Mouse (Mus musculus) midbrain, embryonic 11.5 days (tissue): ENCODE measurements around the gene Arhgdia. TPM values are rescaled to one million over a fixed set of nuclear protein-coding genes. Genes with fewer than 3 reads are reported as not detected.
A peak's percentile ranks its signal among the peaks of the same experiment; 100 is the strongest.

Experiments
- ATAC-seq: fragments of 200-750 bp; cut with Nextera tagmentation; 2 replicates; pipeline ENCODE4 v1.8.0; 2017; ENCODE audit warnings: moderate TSS enrichment, moderate library complexity; ENCODE audit not compliant: low FRiP score
- DNase-seq: peaks from one replicate; pipeline ENCODE4 v3.0.0; 2015; ENCODE audit warnings: low spot score; ENCODE audit errors: missing footprints
- H3K27ac ChIP-seq: fragments of 300-500 bp; sonication (generic); 2 replicates; pipeline ENCODE4 v1.5.1; 2014; ENCODE audit warnings: low read depth, low read length
- H3K27me3 ChIP-seq: fragments of 300-500 bp; sonication (generic); 2 replicates; pipeline ENCODE4 v1.6.1; 2014; ENCODE audit warnings: mild to moderate bottlenecking, low read length, moderate library complexity, mixed read lengths; ENCODE audit not compliant: control insufficient read depth, insufficient read depth
- H3K36me3 ChIP-seq: fragments of 300-500 bp; sonication (generic); 2 replicates; pipeline ENCODE4 v1.6.1; 2014; ENCODE audit warnings: mild to moderate bottlenecking, low read length, moderate library complexity, mixed read lengths; ENCODE audit not compliant: control insufficient read depth, insufficient read depth
- H3K4me1 ChIP-seq: fragments of 300-500 bp; sonication (generic); 2 replicates; pipeline ENCODE4 v1.6.1; 2014; ENCODE audit warnings: low read length; ENCODE audit not compliant: control insufficient read depth, insufficient read depth
- H3K4me2 ChIP-seq: fragments of 300-500 bp; sonication (generic); 2 replicates; pipeline ENCODE4 v1.6.1; 2014; ENCODE audit warnings: mild to moderate bottlenecking, moderate library complexity
- H3K4me3 ChIP-seq: fragments of 300-500 bp; sonication (generic); 2 replicates; pipeline ENCODE4 v1.5.1; 2014; ENCODE audit warnings: low read depth, low read length
- H3K9ac ChIP-seq: fragments of 300-500 bp; sonication (generic); 2 replicates; pipeline ENCODE4 v1.6.1; 2014; ENCODE audit warnings: low read length
- H3K9me3 ChIP-seq: fragments of 300-500 bp; sonication (generic); 2 replicates; pipeline ENCODE4 v1.6.1; 2016; ENCODE audit warnings: low read length; ENCODE audit not compliant: control insufficient read depth
- WGBS: fragments of 180-500 bp; shearing (Covaris S2); extraction: QIAGEN DNeasy Blood & Tissue Kit; methylation state at CpG from one replicate; pipeline ENCODE4 v1.1.7; 2014; 5-methylcytosine and 5-hydroxymethylcytosine counted together
- polyA plus RNA-seq: library from polyadenylated mRNA; unstranded; fragments of >200 nt; fragmentation: Nextera tagmentation; extraction: Ambion mirVana; gene quantifications from 2 replicates; pipeline ENCODE4 v1.2.1, GENCODE M21; 2014

The Arhgdia gene
- 521 and 583 TPM in 2 replicates for polyA plus RNA-seq

- peak; percentile 99 for DNase-seq
- Histone ChIP-seq H3K27me3 (no peaks in the 10 kb centered on the region), H3K27ac (peak within 1 kb of the TSS; percentile 91), H3K36me3 (peaks cover 31% of the 10 kb centered on the region), H3K9ac (peak within 1 kb of the TSS; percentile 96), H3K4me3 (peak within 1 kb of the TSS; percentile 100), H3K9me3 (no peaks in the 10 kb centered on the region; the same call in 1 of the 2 replicates), H3K4me2 (peak within 1 kb of the TSS; percentile 96), H3K4me1 (peaks cover 22% of the 10 kb centered on the region)
- ATAC-seq: peak; percentile 67
- WGBS: 5% methylated on average over 62 of the region's 75 CpGs
Measured at GRCm38 (mm10) chr11:120581490-120582267, at the start of gene Arhgdia. Arhgdia (minus strand) TSS chr11:120581624.

GRCm38 (mm10) chr11:120630401-120630871, 49.0 kb upstream of the Arhgdia start:
- H3K4me3 ChIP-seq: no peak overlapping the region
- H3K4me1 ChIP-seq: peaks cover 24% of the 10 kb centered on the region
- H3K9ac ChIP-seq: peak overlapping the region; percentile 33
- ATAC-seq (no peak), DNase-seq (peak; percentile 79)
- WGBS: 18% methylated on average over 5 of the region's 5 CpGs
- peak overlapping the region; percentile 4; the same call in 1 of the 2 replicates for H3K4me2 ChIP-seq
- H3K27me3 ChIP-seq: no peaks in the 10 kb centered on the region
- no peak overlapping the region; the same call in 1 of the 2 replicates for H3K27ac ChIP-seq
- peaks cover 7% of the 10 kb centered on the region; the same call in 1 of the 2 replicates for H3K36me3 ChIP-seq
- no peaks in the 10 kb centered on the region for H3K9me3 ChIP-seq

GRCm38 (mm10) chr11:120629911-120630310, 48.5 kb upstream of the Arhgdia start:
- peaks cover 28% of the 10 kb centered on the region for H3K4me1 ChIP-seq
- peak; percentile 80 for DNase-seq
- H3K27me3 ChIP-seq: no peaks in the 10 kb centered on the region
- peak overlapping the region; percentile 33 for H3K9ac ChIP-seq
- WGBS: 34% methylated on average over 7 of the region's 7 CpGs
- no peak overlapping the region; the same call in 1 of the 2 replicates for H3K27ac ChIP-seq
- peak overlapping the region; percentile 4 for H3K4me2 ChIP-seq
- H3K36me3 ChIP-seq: peaks cover 7% of the 10 kb centered on the region; the same call in 1 of the 2 replicates
- no peaks in the 10 kb centered on the region for H3K9me3 ChIP-seq
- no peak overlapping the region for H3K4me3 ChIP-seq
- no peak for ATAC-seq

DNA sequence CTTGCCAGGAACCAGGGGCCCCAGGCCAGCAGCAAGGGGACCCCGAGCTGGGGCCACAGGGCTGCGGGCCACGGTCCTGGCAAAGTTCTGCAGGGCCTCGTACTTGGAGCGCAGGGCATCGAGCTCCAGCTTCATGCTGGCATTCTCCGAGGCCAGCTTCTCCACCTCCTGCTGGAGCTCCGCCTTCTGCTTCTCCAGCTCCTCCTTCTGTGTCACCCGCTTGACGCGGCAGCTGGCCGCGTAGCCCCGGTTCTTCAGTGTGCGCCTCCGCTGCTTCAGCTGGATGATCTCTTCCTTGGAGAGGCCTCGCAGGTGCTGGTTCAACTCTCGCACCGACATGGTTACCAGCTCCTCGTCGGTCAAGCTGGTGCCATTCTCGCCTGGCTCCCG, 47.9 kb upstream of the Arhgdia start:
- no peak overlapping the region for H3K27ac ChIP-seq
- H3K36me3 ChIP-seq: peaks cover 7% of the 10 kb centered on the region; the same call in 1 of the 2 replicates
- H3K4me1 ChIP-seq: peaks cover 28% of the 10 kb centered on the region
- DNase-seq (peak; percentile 65), ATAC-seq (no peak)
- WGBS: 69% methylated on average over 23 of the region's 23 CpGs
- no peaks in the 10 kb centered on the region for H3K9me3 ChIP-seq
- no peak overlapping the region for H3K4me3 ChIP-seq
- peak overlapping the region; percentile 4; the same call in 1 of the 2 replicates for H3K4me2 ChIP-seq
- no peaks in the 10 kb centered on the region for H3K27me3 ChIP-seq
- no peak overlapping the region for H3K9ac ChIP-seq

DNA sequence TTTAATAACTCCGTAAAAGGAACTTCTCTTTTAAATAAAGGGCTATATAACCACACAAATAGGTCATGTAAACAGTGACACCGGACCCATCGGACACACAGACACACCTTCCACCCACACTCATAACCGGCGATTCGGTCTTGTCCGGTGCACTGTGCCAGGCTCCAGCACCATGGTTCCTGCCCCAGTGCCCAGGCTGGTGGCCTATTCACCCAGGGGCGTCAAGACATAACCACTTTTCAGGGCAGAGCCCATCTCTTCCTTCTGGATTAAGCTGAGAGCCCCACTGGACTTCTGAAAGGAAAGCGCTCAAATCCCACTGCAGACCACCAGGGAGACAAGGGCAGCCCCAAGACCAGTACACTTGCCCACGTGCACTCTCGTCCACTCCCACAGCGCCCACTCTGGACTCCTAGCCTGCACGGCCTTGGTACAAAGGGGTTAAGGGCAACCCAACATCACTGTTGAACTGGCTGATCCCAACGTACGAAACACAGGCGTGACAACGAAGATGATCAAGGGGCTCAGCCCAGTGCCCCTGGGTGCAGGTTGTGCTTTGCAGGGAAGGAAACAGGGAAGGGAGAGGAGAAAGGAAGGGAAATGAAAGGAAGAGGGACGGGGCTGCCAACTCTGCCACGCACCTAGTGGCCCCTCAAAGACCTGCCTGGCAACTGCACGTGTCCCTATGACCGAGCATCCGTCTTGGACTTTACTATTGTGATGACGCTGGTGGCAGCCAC, 47.3 kb upstream of the Arhgdia start:
- no peak overlapping the region for H3K27ac ChIP-seq
- H3K9ac ChIP-seq: no peak overlapping the region
- no peak overlapping the region for H3K4me3 ChIP-seq
- peaks cover 7% of the 10 kb centered on the region; the same call in 1 of the 2 replicates for H3K36me3 ChIP-seq
- no peaks in the 10 kb centered on the region for H3K27me3 ChIP-seq
- no peak overlapping the region for H3K4me2 ChIP-seq
- WGBS: 96% methylated on average over 23 of the region's 23 CpGs
- peaks cover 32% of the 10 kb centered on the region for H3K4me1 ChIP-seq
- DNase-seq (no peak), ATAC-seq (no peak)
- H3K9me3 ChIP-seq: no peaks in the 10 kb centered on the region

GRCm38 (mm10) chr11:120627468-120628300, 46.3 kb upstream of the Arhgdia start:
- Histone ChIP-seq H3K36me3 (peaks cover 7% of the 10 kb centered on the region; the same call in 1 of the 2 replicates), H3K9ac (no peak overlapping the region), H3K9me3 (no peaks in the 10 kb centered on the region), H3K4me3 (no peak overlapping the region), H3K4me1 (peaks cover 32% of the 10 kb centered on the region), H3K27ac (no peak overlapping the region), H3K27me3 (no peaks in the 10 kb centered on the region), H3K4me2 (no peak overlapping the region)
- DNase-seq (no peak), ATAC-seq (no peak)
- WGBS: 86% methylated on average over 22 of the region's 22 CpGs

DNA sequence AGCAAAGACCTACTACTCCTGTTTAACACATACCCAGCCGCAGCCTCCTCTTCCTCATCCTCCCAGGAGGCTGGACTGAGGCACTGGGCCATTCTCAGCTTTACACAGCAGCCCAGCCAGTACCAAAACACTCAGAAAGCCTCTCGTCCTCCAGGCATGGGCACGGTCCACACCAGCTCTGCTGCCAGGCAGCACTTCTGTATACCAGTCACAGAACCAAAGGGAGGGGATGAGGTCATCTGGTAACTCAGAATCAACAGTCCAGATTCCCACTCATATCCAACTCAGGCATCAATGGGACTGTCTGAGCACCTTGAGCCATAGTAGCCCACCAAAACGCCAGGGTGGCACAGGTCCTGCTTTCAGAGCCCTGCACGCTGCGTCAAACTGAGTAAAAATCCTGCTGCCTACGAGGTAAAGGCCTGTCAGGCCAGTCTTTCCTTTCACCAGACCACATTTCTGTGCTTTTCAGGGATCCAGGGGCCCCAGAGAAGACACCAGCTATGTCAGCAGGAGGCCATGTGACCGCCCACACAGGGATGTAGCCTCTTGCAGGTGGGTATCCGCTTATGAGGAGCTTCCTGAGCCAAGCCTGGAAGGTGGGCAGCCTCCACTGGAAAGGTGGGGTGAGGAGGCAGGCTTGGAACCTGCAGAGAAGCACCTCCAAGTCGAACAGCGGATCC, 45.5 kb upstream of the Arhgdia start:
- peak; percentile 70 for DNase-seq
- Histone ChIP-seq H3K27ac (no peak overlapping the region), H3K36me3 (peaks cover 7% of the 10 kb centered on the region; the same call in 1 of the 2 replicates), H3K27me3 (no peaks in the 10 kb centered on the region), H3K9ac (no peak overlapping the region), H3K4me3 (no peak overlapping the region), H3K4me2 (no peak overlapping the region), H3K9me3 (no peaks in the 10 kb centered on the region), H3K4me1 (peaks cover 27% of the 10 kb centered on the region)
- ATAC-seq: no peak
- 90% methylated on average over 11 of the region's 11 CpGs for WGBS

DNA sequence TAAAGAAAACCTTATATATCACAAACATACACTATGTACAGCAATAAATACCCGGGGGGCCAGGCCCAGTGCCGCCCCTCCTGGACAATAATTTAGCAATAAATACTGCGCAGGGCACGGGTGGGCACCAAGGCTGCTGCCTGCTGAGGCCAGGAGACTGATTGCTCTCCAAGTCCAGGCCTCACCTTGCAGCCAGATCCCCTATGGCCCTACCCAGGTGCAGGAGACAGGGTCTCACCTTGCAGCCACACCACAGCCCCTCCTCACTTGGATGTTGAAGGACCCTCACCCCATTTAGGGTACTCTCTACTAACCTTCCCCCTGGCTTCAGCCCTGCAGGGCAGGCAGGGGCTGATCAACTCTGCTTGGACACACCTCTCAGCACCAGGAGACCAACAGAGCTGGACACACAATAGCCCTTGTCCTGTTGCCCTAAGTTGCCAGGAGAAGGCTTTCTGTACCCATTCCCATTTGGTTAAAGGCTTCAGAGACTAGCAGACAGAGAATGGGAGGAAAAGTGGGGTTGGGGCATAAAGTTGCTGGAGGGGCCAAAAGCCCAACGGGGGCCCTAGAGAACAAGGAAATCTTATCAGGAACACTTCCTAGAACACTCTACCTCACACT, 43.8 kb upstream of the Arhgdia start, which contains the start of gene Sirt7:
TSS of gene Sirt7 (minus strand) at position 89 of the 624 bp plus-strand sequence.
- peak; percentile 67 for ATAC-seq
- 21% methylated on average over 5 of the region's 5 CpGs for WGBS
- peaks cover 14% of the 10 kb centered on the region for H3K36me3 ChIP-seq

More for the DNA sequence above, 43.8 kb upstream of the Arhgdia start, which contains the start of gene Sirt7:
- Histone ChIP-seq H3K9ac (peak within 1 kb of the TSS; percentile 80), H3K9me3 (no peaks in the 10 kb centered on the region), H3K27me3 (no peaks in the 10 kb centered on the region), H3K4me1 (peaks cover 12% of the 10 kb centered on the region), H3K4me2 (peak within 1 kb of the TSS; percentile 97), H3K27ac (peak within 1 kb of the TSS; percentile 57), H3K4me3 (peak within 1 kb of the TSS; percentile 99)
- DNase-seq: no peak
